Mouse (Mus musculus): Measurements from ENCODE around the gene Mettl16.

Gene Mettl16

DNA sequence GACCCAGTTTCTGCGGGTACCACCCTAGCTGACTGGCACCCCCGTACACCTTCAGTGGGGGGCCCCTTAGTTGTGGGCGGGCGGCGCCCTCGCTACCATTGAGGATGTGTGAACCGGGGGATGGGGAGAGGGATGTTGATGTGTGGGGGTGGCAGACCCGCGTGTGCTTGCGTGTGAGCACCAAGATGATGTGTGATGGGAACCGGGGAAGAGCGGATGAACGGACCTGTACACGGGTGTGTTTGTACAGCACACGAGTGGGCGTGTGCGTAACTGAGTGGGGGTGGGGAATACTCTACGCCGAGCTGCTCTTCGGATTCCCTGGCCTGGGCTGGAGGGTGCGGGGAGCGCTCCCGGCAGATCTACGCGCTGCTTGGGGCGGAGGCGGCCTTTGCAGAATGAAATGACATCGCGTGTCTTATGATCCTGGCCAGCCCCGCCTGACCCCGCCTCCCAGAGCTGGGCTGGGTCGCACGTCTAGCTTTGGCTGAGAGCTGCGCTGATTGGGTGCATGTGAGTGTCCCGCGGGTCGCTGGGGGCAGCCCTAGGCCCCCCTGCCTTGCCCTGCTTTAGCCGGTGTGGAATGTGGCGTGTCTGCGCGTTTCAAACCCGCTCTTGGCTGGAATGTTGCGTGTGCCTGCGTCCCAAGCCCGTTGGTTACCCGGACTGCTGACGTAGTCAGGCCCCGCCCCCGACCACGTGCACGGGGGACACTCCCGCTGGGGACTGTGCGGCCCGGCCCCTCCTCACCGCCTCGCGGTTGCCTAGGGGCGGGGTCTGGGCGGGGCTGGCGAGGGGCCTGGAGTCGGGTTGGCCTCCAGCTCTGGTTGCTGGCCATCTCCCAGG is 61.2 kb downstream of the Mettl16 start:
- DNase-seq (ENCODE audit: low spot score in 2 of 2): peak; percentile 95

- DNase-seq (ENCODE audit: low spot score in 2 of 2): peak; percentile 60 to 68
Measured at GRCm38 (mm10) chr11:74832503-74833143, 62.0 kb downstream of the Mettl16 start.

- DNase-seq (ENCODE audit: low spot score in 2 of 2): no peak
Measured at GRCm38 (mm10) chr11:74833536-74834358, 63.1 kb downstream of the Mettl16 start.

DNA sequence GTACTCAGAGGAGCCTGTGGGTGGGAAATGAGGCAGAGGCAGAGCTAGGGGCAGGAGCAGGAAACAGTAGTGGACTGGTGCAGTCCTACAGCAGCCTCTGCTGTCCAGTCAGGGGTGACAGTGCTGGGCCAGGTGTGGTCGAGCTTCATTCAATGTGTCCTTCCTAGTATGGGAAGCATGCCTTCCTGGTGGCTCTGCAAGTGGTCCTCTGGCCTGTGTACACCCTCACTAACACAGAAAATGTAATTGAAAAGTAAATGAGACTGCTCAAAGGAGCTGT is 63.7 kb downstream of the Mettl16 start:
- no peak for DNase-seq (ENCODE audit: low spot score in 2 of 2)

- no peak for DNase-seq (ENCODE audit: low spot score in 2 of 2)
Measured at GRCm38 (mm10) chr11:74834650-74835277, 64.1 kb downstream of the Mettl16 start.

DNA sequence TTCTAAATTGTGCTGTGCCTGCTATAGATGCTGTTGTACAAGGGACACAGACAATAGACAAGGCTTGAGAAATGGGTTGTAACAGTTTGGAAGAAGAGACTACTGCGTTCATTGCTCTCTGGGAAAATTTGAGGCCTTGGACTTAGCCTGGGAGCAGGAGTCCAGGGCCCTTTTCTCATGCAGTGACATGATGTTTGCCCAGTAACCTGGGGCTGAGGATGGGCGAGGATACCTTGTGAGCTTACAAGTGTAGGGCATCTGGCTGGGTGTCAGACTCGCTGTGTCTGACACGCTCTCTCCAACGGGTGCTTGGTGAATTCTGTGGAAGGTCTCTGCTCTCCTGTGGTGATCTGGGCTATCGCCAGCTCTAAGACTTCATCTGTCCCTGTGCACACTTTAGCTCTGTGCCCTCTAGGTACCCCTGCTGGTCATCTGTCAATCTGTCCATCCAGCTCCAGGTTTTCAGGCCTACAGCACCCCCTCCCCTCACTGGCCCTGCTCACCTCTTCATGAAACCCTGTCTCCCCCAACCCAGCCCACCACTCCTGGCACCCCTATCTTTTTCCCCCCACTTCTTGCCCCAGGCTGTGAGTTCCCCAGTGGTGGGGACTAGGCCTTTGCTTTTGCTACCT is 65.1 kb downstream of the Mettl16 start:
- no peak for DNase-seq (ENCODE audit: low spot score in 2 of 2)

DNA sequence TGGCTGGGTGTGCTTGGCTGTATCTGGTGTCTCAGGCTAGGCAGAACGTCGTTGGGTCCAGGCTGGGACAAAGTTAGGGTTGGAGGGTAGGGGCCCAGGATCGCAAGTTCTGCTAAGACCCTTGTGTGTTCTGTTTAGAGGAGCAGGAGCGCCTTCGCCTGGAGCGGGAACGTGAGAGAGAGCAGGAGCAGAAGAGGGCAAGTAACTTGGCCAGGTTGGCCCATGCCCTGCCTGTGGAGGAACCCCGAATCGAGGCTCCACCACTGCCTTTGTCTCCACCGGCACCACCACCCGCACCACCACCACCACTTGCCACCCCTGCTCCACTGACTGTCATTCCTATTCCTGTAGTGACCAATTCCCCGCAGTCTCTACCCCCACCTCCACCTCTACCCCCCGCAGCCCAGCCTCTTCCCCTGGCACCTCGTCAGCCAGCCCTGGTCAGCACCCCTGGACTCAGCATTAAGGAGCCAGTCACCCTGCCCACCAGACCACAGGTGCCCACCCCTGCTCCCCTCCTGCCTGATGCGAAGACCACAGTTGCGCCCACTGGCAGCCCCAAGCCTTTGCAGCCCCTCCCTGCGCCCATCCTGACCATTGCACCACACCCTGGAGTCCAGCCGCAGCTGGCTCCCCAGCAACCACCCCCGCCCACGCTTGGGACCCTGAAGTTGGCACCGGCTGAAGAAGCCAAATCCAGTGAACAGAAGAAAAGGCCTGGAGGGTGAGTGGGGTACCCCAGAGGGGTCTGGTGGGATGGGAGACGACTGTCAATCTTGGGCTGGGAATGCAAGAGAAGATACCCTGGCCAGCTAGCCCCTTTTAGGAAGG is 65.8 kb downstream of the Mettl16 start:
- peak in 1 of 2 experiments; percentile 17 for DNase-seq (ENCODE audit: low spot score in 2 of 2)

GRCm38 (mm10) chr11:74837056-74837693 is 66.5 kb downstream of the Mettl16 start:
- DNase-seq (ENCODE audit: low spot score in 2 of 2): no peak

DNA sequence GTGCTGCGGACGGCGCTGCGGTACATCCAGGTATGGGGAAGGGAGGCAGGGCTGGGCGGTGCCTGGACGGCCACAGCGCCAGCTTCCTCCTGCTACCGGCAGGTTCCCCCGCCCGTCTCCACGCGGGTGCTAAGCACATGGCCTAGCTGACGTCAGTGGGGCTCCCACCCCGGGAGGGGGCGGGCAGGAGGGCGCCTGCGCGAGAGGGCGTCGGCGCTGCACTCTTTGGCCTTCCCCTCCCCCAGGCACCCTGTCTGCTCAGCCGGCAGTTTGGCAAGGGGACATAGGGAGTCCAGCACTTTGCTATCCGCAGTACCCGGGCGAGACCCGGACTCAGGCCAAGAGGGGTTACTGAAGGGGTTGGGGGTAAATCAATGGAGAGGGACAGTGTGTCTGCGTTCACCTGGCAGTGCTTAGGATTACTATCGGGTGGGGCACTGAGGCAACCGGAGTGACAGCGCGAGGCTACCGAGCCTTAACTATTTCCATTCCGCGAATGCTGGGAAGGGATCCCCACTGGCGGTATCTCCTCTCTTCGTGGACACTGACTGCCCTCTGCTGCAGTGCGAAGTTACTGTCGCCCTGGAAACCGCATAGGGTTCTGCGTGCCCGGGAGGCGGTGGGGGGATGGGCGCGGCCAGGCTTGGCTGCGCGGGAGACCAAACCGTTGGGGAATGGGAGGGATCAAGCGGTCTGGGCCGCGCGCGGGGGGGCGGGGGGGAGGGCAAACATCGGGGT is 67.2 kb downstream of the Mettl16 start:
- DNase-seq (ENCODE audit: low spot score in 2 of 2): peak; percentile 94 to 95

DNA sequence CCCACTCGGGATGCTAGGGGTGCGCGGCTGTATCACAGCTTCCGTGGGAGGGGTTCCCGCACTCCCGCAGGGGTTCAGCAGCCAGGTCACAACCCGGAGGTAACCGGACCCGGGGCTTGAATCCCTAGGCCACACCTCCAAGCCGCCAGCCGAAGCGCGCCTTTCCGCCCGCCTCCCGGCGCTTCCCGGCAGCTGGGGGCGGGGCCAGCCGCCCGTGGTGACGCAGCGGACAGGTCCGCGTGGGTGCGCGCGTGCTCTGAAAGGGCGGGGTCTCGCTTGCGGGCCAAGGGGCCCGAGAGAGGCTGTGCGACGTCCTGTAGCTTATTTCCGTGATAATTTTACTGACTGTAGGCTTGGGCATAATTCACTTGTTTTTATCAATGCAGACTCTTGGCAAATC is 67.8 kb downstream of the Mettl16 start:
- peak; percentile 90 to 92 for DNase-seq (ENCODE audit: low spot score in 2 of 2)

GRCm38 (mm10) chr11:74838971-74839370 is 68.3 kb downstream of the Mettl16 start:
- DNase-seq (ENCODE audit: low spot score in 2 of 2): peak; percentile 37 to 49

- no peak for DNase-seq (ENCODE audit: low spot score in 2 of 2)
Measured at GRCm38 (mm10) chr11:74839860-74840715, 69.5 kb downstream of the Mettl16 start.

DNA sequence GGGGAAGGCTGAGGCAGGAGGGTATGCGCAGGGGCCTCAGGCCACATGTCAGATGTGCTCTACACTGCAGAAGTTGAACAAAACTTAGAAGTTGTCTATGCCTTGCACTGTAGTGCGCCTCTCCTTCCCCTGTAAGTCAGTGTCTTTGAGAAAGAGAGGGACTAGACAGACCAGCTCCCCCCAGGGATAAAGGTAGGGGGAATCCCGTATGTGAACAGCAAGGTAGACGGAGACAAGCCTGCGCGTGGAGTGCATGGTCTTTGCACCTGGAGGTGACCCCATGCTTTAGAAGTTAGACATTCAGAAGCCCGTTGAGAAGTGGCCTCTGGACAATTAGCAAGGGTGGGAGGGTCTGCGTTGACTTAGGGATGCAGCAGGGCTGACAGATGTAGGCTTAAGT is 70.1 kb downstream of the Mettl16 start:
- no peak for DNase-seq (ENCODE audit: low spot score in 2 of 2)

DNA sequence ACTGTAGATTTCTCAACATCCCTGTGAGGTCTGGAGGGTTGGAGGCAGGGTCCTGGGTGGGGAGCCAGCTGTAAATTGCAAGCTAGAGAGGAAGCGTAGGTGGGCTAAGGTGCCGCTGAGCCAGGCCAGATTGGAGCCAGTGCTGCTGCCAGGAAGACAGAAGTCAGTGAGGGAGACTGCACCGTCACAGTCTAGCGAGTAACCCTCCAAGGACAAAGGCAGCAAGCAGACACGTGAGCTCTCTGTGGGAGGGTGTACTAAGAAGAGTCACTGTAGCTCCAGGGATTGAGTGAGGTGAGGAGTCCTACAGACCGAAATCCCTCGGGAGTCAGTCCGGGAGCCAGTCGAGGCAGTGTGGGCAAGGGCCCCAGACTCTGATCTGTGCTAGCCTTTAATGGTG is 70.7 kb downstream of the Mettl16 start:
- no peak for DNase-seq (ENCODE audit: low spot score in 2 of 2)

GRCm38 (mm10) chr11:74842045-74842444 is 71.4 kb downstream of the Mettl16 start:
- no peak for DNase-seq (ENCODE audit: low spot score in 2 of 2)

- no peak for DNase-seq (ENCODE audit: low spot score in 2 of 2)
Measured at GRCm38 (mm10) chr11:74842656-74843434, 72.2 kb downstream of the Mettl16 start.

DNA sequence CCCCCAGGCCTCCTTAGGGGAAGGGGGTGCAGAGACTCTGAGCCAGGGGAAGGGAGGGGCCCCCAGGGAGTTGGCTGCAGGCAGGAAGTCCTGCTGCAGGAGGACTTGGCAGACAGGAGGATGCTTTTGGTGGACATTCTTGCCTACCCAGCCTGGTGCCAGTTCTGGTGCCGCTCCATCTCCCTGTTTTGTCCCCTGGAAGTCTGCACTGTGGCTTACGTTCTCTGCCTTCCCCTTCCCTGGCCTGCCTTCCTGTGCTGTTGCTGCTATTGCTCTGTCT is 72.7 kb downstream of the Mettl16 start:
- no peak for DNase-seq (ENCODE audit: low spot score in 2 of 2)

GRCm38 (mm10) chr11:74843761-74844160 is 73.1 kb downstream of the Mettl16 start:
- DNase-seq (ENCODE audit: low spot score in 2 of 2): no peak
